Mouse (Mus musculus) MN1 (cell line): ENCODE results near the gene Chpf.

Source experiments
- DNase-seq: peaks from one replicate; pipeline ENCODE4 v3.0.0-alpha.2; 2016; ENCODE audit warnings: low spot score

Chpf gene

DNA sequence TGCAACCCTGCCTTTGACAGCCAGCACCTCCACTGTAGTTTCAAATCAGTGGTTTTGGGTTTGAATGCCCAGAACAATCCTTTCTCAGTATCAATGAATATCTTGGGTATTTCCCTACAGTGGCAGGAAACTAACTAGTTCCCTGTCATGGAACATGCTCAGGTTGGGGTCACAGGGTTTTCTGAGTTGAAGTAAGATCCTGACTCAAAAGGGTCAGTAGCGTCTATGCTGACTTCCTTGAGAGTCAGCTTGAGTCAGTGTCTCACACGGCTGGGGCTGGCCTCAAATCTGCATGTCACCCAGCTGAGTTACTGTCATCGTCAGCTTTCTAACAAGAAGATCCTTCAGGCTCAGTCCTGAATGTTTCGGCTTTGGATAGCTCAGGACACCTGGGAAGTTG is 19.8 kb upstream of the Chpf start:
- no peak for DNase-seq

DNA sequence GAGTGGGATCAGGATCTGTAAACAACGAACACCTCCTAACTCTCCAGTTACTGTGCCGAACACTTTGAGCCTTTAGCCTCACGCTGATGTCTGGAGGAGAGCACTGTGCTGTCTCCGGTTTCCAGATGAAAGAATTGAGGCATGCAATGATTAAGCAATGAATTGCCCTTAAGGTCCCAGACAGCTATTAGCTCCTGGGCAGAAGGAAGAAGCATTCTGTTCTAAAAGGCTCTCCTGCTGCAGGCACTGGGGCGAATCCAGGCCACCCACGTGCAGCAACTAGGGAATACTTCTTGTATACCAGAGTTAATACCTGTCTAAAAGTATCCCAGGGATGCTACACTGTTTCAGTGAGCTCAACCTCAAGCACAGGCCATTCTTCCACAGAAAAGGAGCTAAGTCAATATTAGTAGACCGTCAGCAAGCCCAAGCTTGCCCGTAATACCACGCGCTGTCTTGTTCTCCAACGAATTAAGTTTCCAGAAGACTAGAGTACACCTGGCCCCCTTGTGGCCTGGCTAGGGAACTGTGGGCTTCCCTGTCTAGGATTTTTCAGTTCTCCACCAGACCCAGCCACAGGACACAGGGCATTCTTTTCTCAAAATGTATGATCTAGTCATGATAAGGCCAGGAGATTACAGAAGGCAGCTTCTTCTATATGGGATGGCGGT is 15.9 kb upstream of the Chpf start:
- DNase-seq: peak; percentile 59

DNA sequence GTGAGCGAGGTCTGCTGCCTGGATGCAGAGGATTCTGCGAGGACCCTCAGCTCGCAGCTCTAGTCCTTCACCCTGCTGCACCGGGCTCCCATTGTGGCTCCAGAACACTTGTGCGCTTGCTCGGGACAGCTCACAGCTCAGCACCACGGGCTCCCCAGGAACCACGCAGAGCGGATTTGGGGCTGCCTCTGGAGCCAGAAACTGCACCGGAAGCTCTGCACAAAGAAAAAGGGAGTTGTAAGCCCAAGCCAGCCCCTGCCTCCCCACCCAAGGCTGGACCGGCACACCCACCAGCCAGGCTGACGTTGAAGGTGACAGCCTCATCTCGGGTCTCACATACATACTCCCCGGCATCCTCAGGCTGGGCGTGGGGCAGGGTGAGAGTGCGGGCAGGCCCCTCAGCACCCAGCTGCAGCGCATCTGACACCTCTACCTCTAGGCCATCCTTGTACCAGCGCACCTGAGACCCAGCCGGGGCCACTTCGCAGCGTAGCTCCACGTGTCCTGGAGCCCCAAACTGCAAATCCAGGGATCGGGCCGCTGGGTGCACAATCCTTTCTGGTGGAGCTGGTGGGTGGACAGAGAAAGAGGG is 13.6 kb upstream of the Chpf start:
- no peak for DNase-seq

DNA sequence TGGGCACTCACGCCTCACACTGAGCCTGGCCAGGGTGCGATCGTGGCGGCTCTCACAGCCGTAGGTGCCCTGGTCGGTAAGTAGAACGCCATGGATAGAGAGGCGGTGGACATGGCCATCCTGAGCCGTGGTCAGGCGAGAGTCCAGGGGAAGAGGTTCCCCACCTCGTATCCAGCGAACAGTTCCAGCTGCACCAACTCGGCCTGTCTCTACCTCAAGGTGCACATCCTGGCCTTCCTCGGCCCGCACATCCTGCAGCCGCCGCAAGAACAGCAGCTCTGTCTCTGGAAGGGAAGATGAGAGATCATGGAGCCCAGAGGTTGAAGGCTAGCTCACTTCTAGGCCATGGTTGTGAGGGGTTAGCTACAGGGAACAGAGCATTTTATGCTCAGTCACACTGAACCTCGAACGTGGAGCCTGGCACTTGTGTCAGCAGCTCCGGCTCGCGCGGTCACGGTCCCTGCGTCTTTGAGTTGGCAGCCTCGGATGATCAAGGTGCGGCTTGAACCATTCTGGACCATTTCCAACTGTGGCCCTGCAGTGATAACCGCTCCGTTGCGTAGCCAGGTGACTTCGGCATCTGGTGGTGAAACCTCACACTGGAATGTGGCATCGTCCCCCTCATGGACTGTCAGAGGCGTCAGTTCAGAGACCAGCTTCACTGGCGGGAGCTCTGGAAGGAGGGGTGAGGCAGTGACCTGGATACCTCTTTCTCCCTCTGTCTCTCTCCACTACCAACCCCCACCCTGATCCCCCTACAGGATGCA is 11.9 kb upstream of the Chpf start:
- no peak for DNase-seq

DNA sequence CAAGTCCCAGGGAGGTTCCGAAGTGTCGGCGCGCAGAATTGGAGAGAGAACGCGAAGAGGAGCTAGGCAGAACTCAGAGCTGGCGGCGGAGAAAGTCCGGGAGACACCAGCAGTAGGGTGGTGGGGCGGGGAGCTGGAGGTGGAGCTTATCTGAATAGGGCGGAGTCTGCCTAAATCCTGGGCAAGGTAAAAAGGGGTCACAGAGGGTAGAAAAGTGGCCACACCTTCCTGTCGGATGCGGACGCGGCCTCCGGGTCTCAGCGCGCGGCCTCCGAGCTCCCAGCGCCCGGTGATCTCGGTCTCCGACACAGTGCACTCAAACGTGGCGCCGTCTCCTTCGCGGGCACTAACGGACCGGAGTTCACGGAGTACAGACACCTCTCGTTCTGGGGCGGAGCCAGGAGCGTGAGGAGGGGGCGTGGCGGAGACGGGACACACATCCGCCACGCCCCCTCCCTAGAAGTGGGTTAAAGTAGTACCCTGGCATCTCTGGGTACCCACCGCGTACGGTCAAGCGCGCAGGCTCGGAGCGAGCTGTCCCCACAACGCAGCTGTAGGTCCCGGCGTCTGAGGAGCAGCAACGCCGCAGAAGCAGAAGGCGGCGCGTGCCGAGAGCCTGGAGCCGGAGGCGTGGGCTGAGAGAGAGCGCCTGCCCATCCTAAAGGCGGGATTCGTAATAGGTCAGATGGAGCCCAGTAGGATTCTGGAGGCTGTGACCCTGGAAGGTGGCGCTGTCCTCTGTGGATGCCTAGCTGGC is 8.5 kb upstream of the Chpf start:
- peak; percentile 94 for DNase-seq

DNA sequence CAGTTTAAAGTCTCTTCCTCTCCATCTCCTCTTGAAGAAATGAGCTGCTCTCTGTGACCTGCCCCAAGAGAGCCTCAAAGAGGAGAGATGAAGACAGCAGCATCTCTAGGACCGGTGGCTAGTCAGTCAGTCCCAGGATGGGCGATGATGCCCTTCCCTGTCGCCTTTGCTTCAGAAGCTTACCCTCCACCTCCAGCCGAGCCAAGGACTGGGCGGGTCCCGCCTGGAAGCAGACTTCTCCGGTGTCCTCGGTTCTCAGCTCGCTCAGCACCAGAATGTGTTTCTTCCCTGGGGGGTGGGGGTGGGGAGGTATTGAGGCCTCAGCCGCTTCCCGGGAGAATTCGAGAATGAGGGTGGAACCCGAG is 7.9 kb upstream of the Chpf start:
- DNase-seq: peak; percentile 44

DNA sequence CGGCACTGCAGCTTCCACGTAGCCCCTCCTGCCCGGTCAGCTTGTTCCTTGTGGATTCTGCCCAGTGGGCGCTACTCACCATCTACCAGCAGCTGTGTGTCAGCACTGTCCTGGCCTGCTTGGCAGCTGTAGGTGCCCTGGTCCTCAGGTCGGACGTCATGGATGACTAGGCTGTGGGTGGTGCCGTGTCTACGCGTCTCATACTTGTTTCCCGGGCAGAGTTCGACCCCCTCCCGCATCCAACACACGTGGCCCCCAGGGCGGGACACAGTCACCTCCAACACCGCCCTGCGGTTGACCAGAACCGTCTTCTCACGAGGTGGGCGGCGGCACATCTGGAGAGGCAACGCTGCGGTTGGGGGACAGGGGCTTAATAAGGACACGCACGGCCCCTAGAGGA is 7.5 kb upstream of the Chpf start:
- peak; percentile 76 for DNase-seq

DNA sequence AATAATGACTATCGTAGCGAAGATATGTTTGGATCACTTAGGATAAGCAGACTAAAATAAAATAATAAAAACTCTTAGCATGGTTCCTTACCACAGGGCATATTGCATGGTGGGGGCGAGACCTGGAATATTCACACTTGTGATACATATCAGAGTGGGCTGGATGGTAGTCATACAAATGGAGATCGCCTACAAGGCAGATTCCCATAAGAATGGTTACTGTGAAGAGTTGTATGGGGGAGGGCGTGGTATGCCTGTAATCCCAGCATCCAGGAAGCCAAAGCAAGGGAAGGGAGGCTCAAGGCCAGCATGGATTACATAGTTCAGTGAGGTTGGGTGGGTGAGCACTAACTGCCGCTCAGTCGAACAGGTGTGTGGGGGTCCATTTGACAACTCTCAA is 1.6 kb upstream of the Chpf start:
- DNase-seq: no peak

DNA sequence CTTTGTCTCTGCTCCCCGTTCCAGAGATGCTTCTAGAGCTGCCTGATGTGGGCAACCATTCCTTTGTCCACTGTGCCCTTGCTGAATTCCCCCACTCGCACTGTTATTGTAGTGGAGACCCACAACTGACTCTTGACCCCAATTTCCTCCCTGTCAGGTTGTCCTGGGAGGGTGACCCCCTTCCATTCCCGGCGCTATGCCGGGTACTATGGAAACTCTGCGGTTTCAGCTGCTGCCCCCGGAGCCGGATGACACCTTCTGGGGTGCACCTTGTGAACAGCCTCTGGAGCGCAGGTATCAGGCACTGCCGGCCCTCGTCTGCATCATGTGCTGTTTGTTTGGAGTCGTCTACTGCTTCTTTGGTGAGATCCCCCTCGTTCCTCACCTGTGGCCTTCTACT is 929 bp upstream of the Chpf start:
- DNase-seq: no peak

DNA sequence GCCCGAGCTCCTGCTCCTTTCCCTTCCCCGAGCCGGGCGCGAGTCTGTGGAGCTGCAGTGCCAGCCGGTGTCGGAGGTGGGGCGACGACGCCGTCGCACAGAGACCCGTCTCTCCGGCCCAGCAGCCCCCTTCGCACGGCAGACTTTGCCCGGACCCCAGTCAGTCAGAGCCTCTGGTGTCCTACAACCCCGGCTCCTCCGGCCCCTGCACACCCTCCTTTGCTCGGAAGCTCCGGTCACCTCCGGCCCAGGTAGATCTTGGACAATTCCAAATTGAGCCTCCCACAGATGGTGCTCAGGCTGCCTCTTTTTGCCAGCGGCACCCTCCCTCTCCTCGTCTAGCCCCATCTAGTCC is 505 bp upstream of the Chpf start:
- no peak for DNase-seq

DNA sequence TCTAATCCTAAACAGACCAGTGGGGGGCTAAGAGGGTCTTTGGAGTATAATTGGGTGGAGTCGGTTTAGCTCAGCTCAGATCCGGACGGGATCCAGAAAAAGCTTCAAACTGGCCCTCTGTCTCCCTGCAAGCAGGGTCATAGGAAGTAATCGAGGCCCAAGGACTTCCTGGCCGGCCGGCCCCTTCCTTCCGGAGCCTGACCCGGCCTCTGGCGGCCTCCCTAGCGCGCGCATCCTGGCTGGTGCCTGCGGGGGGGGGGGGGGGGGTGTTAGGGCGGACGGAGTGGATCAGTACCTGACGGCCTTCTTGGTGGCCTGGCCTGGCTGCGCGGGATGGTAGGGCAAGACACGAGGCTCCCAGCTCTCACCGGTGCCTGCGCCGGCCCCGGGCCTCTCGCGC is 610 bp downstream of the Chpf start:
- DNase-seq: peak; percentile 66

DNA sequence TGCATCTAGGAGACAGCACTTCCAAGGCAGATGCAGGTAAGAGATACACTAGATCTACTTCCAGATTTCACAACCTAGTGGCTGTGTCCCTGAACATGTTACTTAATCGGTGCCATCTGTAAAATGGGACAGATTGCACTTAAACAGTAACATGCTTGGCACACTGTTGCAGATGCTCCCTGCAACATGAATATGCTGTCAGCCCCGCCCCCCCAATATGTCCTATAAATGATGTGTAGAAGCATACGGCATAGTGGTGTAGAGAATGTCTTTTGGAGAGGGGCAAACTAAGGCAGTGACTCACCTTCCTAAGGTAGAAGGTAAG is 1.2 kb downstream of the Chpf start:
- DNase-seq: no peak

DNA sequence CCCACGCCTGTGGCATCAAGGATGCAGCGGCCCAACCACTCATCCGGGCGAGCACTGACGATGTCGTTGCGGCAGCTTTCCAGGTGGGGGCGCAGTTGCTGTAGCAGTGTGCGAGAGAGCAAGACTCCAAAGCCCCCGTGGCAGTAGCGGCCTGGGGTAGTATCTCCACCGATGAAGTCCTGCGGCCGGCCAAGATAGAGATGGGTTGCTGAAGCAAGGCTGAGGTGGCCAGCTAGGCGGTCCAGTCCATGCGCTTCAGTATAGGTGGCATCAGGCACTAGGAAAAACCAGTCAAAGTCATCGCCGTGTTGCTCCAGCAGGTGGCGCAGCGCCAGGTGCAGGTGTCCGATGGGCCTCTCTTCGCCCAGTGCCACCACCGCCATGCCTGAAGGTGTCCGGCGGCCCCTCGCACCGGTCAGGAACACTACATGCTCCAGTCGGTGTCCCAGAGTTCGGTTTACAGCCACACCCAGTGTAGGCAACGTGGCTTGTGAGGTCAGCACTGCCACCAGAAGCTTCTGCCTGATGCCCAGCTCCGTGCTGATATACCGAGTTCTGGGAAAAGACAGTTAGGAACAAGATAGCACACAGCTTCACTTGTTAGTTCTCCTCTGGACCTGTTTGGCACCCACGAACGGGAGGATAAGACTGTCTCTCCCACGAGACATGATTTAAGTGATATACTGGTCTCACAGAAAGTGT is 1.7 kb downstream of the Chpf start:
- DNase-seq: peak; percentile 88

DNA sequence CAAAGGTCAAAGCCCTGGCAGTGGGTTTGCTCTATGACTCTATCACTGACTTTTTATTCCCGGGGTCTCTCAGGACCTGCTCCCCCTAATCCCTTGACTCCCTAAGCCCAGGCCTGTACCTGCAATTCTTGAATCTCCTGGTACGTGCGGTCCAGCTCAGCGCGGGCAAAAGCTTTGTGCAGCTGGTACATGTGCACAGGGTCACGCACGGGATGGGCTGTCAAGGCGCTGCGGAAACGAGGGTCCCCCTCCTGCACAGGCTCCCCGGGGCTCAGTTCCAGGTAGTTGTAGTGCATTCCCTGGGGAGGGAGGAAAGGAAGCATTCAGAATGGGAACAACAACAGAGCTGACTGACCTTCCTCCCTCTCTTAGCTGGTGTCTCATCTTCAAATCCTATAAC is 2.7 kb downstream of the Chpf start:
- no peak for DNase-seq

DNA sequence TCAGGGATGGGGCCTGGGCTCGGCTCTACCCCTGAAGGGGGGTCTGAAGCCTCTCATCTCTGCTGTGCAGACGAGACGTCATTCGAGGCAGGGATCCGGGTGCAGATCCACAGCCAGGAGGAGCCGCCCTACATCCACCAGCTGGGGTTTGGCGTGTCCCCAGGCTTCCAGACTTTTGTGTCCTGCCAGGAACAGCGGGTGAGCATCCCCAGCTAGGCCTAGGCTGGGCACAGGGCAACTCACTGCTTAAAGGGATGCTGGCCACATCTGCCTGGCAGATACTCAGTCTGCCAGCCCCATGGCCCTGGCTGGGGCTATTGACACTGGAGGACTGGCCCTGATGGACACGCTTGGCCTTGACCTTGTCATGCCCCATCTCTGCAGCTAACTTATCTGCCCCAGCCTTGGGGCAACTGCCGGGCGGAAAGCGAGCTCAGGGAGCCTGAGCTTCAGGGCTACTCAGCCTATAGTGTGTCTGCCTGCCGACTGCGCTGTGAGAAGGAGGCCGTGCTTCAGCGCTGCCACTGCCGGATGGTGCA is 9.8 kb downstream of the Chpf start:
- DNase-seq: no peak

DNA sequence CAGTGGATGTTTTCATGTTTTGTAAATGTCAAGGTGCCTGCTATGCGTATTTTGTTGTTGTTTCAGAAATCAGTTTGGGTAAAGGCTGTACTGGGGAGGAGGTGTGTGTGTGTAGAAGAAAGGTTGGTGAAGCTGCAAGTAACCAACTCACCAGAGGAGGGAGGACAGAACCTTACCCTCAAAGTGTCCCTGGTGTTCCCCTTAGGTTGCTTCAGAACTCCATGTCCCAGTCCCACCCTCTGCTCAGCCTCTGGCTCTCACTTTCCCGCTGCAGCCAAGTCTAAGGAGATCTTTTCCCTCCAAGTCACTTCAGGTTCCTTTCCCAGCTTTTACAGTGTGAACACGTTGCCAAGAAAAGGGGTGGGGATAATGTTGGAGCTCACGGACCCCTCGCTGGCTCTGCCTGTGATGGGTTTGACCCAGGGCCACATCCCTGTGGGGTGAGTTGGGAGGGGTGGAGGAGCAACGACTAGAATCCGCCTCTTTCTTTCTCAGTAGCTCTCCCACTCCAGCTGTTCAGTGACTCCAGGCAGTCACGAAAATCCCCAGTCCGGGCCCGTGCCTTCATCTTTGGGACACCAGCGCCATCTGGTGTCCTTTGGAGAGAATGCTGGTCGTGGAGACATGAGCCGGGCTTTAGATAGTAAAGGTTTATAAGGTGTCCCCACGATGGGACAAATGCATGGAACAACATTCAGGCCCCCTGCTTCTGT is 11.7 kb downstream of the Chpf start:
- DNase-seq: peak; percentile 90

DNA sequence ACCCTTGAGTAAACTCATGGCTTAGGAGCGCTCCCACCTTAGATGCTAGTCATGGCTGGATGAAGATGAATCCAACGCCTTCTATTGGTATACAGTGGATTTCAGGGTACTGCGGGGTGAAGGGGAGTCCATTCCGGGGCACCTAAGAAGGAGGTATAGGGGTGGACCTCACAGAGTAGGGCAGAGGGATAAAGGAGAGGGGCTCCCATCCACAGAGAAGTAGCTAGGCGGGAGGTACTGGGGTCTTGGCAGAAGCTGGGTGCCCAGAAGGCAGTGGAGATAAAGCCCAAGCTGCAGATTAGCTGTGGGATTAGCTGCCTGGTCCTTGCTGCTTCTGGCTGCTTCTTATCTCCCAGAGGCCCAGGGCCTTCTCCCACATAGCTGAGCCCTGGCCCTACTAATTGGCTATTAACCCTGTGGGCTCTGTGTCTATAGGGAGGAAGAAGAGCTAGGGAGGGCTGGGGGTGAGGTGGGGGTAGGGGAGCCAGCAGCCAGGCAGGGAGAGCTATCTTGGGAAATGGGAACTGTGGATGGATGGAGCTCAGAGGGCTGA is 15.4 kb downstream of the Chpf start:
- peak; percentile 41 for DNase-seq

DNA sequence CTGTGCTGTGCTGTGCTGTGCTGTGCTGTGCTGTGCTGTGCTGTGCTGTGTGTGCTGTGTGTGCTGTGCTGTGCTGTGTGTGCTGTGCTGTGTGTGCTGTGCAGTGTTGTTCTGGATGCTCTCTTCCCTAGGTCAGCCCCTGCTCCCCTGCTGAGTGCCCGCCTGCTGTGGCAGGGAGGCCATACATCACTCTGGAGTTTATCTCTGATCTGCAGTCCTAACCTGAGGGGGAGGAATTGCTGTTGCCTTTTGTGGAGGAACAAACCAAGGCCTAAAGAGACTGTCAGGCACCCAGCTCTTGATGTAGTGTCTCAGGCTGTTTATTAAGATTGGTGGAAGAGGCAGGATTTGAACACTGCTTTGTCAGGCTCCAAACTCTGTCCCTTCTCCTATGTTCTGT is 16.5 kb downstream of the Chpf start:
- no peak for DNase-seq

DNA sequence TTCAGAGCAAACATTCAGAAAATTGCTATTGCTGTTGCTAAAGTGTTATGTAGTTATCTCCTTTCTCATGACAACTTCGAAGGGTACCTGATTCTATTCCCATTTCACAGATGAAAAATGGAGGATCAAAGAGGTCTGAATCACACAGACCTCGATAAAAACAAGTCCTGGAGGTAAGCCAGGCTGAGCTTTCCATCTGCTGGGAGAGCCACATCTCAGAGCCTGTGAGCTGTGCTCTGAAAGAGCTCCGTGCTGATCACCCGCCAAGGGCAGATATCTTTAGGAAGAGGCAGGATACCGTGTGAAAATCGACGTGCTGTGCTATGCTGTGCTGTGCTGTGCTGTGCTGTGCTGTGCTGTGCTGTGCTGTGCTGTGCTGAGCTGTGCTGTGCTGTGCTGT is 18.8 kb downstream of the Chpf start:
- no peak for DNase-seq

DNA sequence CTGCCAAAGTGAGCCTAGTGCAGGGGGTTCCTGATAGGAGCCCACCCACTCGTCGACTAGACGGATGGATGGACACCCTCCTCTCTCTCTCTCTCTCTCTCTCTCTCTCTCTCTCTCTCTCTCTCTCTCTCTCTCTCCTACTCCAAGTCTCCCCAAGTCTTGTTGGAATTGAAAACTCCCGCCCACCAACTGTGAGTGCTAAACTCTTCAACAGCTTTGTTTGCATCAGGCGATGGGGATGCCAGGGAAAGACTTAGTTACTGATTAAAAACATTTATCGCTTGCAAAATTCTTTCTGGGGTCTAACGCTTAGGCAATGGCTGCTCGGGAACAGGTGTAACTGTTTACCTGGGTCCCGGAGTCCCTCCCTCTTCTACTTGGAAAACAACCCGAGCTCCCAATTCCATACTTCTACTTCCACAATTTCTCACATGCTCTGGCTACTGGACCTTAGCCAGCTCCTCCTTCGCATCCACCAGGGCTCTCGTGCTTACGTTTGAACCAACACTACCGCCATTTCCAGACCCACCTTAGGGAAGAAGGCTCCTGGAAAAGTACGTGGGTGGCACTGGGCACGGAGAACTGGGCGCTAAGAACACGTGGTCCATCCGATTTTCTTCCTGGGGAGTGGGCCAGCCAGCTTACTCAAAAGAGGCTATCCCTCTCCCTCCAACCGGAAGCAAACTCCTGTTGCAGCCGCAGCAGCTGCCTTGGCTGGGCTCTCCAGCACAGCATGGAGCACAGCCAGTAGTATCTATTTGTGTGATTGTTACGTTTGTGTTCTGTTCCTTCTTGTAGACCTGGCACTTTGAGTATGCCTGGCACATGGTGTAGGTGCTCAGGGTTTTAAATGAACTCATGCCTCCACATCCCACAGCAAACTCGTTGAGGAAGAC is 20.1 kb downstream of the Chpf start:
- peak; percentile 61 for DNase-seq
